In the genomic region with DNA sequence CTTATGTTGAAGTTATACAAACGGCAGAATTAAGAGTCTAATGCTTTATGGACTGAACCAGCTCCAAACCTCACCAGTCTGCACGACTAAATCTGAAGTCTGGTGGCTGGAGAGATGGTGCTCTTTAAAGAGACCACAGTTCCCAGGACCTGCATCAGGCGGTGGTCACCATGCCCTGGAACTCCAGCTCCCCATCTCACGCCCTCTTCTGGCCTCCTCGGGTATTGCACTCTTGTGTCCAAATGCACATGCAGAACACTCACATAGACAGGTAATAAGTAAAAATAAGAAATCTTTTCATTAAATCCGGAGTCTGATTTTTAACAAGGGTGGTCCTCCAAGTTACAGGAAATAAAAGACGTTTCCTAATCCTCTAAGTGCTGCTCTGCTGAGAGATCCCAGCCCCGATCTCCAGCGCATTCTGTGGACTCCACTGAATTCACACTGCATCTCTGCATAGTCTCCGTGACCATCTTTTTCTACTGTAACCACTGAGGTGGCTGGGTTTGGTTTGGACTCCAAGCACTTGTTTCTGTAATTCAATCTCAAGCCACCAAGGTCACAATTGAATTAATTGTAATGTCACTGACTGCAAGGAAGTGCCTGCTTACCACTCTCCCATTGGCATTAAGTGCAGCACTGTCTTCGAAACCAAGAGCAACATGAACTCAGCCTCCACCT, we compare ENCODE assay signal across 11 mouse cellular contexts. TPM values are rescaled to one million over a fixed set of nuclear protein-coding genes. Genes with fewer than 3 reads are reported as not detected.
DNase-seq lines count a peak whose midpoint lies in the region; ATAC-seq and TF ChIP-seq lines count a peak whose summit lies in the region.
"Had no signal": no experiment of that assay in that cellular context is flagged by ENCODE, and none has a peak within 500 bp of the region (broad histone marks: within the 10 kb centered on the region; RNA-seq: fewer than 3 reads in every experiment).

A gene (plus strand): TSS at position 631 of the 681 bp plus-strand sequence.

- H3K9ac ChIP-seq in kidney, postnatal 0 days (ENCODE audit: low read depth, low read length) = no peak within 1 kb of the TSS
- H3K9ac ChIP-seq: neural tube, embryonic 13.5 days had no signal

- no peak within 1 kb of the TSS for H3K4me2 ChIP-seq in kidney, postnatal 0 days (ENCODE audit: low read length)
- H3K4me2 ChIP-seq: neural tube, embryonic 13.5 days had no signal

- TF ChIP-seq POLR2A in embryonic fibroblast, embryonic 13.5 days (IDR thresholded peaks at IDR 0.05; ENCODE audit: low read depth, low read length) = no peak

- 67% methylated on average over 11 of the region's 11 CpGs for WGBS in kidney, postnatal 0 days

- H3K9me3 ChIP-seq in kidney, postnatal 0 days (replicated peaks; ENCODE audit: low read length) = no peaks in the 10 kb centered on the region
- H3K9me3 ChIP-seq: neural tube, embryonic 13.5 days had no signal

- ATAC-seq in kidney, postnatal 0 days (replicated peaks; ENCODE audit: low FRiP score, low read depth) = no peak

- DNase-seq in kidney, postnatal 0 days (ENCODE audit: low spot score) = no peak
- DNase-seq in kidney, adult 11 months = no peak
- DNase-seq in 416B (ENCODE audit: low read depth) (peak; percentile 6), A20 (ENCODE audit: low read depth, low spot score) (peak; percentile 26)
- DNase-seq in layer of hippocampus, postnatal 25 days (ENCODE audit: extremely low spot score in 1 of 2, low spot score in 1 of 2) = no peak
- no peak for DNase-seq in Muller cell, postnatal 12 days (ENCODE audit: inconsistent ontology term)

- TF ChIP-seq CTCF in kidney, postnatal 0 days (IDR thresholded peaks at IDR 0.05; ENCODE audit: low read depth) = peak; percentile 59
- TF ChIP-seq CTCF in embryonic fibroblast, embryonic 13.5 days (IDR thresholded peaks at IDR 0.05; ENCODE audit: borderline replicate concordance, insufficient read depth, low read length) = 0 out of 2 replicates have a peak, but pooled peaks have one; percentile 9

- H3K36me3 ChIP-seq in kidney, postnatal 0 days (ENCODE audit: insufficient read depth, low read length) = no peaks in the 10 kb centered on the region
- H3K36me3 ChIP-seq: neural tube, embryonic 13.5 days had no signal

- no peaks in the 10 kb centered on the region for H3K27me3 ChIP-seq in kidney, postnatal 0 days (ENCODE audit: insufficient read depth, low read length)
- H3K27me3 ChIP-seq: neural tube, embryonic 13.5 days had no signal

- no peaks in the 10 kb centered on the region for H3K4me1 ChIP-seq in kidney, postnatal 0 days (replicated peaks; ENCODE audit: insufficient read depth, low read length)
- H3K4me1 ChIP-seq in embryonic fibroblast, embryonic 13.5 days (ENCODE audit: control insufficient read depth, insufficient read depth, low read length) = no peaks in the 10 kb centered on the region
- H3K4me1 ChIP-seq: neural tube, embryonic 13.5 days had no signal

- no peak within 1 kb of the TSS for H3K4me3 ChIP-seq in kidney, postnatal 0 days (replicated peaks; ENCODE audit: low read depth, low read length)
- H3K4me3 ChIP-seq in embryonic fibroblast, embryonic 13.5 days (ENCODE audit: insufficient read depth, low read length) = no peak within 1 kb of the TSS
- H3K4me3 ChIP-seq: neural tube, embryonic 13.5 days had no signal

- H3K27ac ChIP-seq in kidney, postnatal 0 days = no peak within 1 kb of the TSS
- no peak within 1 kb of the TSS for H3K27ac ChIP-seq in embryonic fibroblast, embryonic 13.5 days (ENCODE audit: insufficient read depth, low read length)
- H3K27ac ChIP-seq: neural tube, embryonic 13.5 days had no signal

RNA-seq across cellular contexts. Expression of the gene that starts here (rescaled TPM):
- not detected in 2 replicates for polyA plus RNA-seq in kidney, postnatal 0 days (2015; fragmentation: Nextera tagmentation; extraction: Ambion mirVana)
- not detected in 2 replicates for polyA plus RNA-seq in embryonic fibroblast, embryonic 13.5 days (2011; ENCODE audit: insufficient read length, low read depth, missing spikeins)
- total RNA-seq in layer of hippocampus, postnatal 25 days (2021) = not detected
- total RNA-seq: layer of hippocampus, adult 8-10 months had no signal
- polyA plus RNA-seq: embryonic facial prominence, embryonic 14.5 days; heart, embryonic 14.5 days; neural tube, embryonic 13.5 days had no signal

Comparison
In these comparisons a context has a peak if more than half of its experiments do, and no peak if none do; other contexts are left out.
1. DNase-seq: peak in 416B (single experiment) and A20 (single experiment); none in kidney, postnatal 0 days (single experiment), kidney, adult 11 months (single experiment), layer of hippocampus, postnatal 25 days (0 of 2) and Muller cell, postnatal 12 days (single experiment).